Mouse (Mus musculus) lung, postnatal 36 days (tissue): Measurements from ENCODE around the gene Fxyd2.

ENCODE experiments used
- DNase-seq: peaks from one replicate; pipeline ENCODE4 v3.0.0; 2022; ENCODE audit warnings: mixed read lengths

Fxyd2 gene

DNA sequence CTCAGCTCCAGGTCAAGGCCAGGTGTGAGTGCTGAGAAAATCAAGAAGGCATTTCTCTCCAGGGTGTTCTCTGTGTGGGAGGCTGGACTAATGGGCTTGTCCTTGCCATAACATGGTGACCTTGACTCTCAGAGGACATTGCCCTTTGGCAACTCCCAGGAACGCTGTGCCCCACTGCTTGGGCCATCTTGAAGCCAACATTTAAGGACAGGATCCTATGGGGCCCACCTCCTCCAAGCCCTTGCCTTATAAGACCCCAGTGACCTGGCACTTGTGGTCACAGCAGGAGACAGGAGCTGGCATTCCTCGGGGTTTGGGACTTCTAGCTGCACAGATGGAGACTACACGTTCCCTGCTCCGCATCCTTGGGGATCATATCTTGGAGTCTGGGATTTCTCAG is at the start of gene Fxyd2:
Fxyd2 (plus strand) TSS at position 236 of the 400 bp plus-strand sequence.
- DNase-seq = no peak

DNA sequence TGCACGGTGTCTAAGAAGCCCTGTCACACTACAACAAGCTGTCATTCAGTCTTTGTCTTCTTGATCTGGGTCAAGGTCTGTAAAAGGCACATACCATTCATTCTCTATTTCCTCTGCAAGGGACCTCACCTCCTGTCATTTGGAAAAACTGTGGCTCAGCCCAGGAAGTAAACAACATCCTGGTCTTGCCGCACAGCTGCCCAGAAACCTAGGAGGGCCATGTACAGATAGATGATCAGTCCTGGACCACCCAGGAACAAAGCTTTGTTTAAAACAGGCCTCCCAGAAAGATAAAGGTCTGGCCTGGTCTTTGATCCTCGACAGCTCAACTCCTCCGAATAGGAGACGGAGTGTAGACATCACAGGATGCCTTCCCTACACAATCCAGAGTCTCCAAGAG is 49.6 kb upstream of the Fxyd2 start:
- no peak for DNase-seq

DNA sequence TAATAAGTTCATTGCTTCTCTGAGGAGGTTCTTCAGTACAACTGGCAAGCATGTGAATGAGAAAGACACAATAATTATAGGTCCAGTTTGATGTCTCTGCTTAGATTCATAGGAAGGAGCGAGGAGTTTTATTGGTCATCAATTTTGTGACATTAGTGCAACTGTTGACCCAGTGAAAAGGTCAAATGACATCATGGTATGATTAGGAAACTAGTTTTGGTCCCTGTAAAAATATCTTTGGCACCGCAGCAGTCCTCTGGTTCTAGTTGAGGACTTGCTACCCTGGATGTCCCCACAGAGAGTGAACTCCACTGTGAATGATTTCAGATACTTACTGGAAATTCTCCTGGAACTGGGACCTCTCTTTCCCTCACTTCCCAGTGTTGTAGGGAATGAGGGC is 44.3 kb upstream of the Fxyd2 start:
- DNase-seq = no peak

DNA sequence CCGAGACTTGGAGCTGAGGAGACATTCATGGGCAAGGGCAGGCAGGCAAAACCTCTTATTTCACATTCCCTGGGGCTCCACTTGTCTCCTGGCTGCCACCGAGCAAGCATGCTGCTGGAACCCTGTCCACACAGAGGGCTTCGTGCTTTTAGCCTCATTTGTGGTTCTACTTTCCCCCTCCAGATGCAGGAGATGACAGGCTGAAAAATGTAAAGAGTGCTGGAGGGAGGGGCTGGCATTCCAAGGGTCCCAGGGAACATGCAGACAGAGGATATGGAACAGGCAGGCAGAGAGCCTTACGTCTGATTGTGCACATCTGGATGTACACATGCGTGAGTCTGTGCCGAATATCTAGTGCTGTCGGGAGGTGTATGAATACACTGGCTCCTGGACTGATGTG is 41.1 kb upstream of the Fxyd2 start:
- DNase-seq = no peak

DNA sequence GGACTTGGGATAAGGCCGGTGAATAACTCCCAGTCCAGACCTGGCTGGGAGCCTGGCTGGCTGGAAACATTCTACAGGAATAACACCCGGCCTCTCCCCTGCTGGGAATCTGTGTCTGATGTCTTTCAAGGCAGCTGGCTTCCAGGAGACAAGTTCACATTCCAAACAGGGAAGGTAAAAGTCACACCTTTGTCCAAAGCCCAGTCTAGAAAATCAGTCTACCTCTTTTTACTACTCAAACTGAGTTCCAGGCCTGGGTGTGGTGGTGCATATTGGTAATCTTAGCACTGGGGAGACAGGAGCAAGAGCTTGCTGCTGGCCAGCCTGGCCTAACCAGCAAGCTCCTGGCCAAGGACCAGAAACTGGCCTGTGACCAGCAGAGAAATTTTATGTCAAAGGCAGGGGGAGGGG is 37.4 kb upstream of the Fxyd2 start:
- peak; percentile 13 for DNase-seq

DNA sequence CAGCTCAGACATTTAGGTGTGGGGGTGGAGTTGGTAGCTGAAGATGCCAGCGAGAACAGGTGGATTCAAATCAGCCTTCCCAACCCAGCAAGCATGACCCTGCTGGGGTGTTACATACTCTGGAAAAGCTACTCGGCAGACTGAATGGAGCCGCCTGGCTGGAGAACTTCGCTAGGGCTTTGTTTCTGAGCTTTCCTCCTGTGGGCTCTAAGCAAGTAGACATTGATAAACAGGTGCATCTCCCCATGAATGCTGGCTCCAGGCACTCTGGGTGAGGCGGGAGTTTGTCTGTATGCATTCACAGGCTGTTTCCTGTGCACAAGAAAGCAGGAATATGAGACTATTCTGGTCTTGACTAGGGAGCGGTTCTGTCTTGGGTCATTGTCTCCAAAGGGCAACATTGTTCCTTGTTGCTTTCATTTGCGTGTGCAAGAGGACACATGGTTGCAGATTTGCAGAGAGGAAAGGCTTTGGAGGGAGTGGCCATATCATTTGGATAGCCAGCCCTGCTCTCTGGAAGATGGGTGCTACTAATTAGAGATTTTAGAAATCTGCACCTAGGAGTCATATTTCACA is 35.7 kb upstream of the Fxyd2 start:
- no peak for DNase-seq

DNA sequence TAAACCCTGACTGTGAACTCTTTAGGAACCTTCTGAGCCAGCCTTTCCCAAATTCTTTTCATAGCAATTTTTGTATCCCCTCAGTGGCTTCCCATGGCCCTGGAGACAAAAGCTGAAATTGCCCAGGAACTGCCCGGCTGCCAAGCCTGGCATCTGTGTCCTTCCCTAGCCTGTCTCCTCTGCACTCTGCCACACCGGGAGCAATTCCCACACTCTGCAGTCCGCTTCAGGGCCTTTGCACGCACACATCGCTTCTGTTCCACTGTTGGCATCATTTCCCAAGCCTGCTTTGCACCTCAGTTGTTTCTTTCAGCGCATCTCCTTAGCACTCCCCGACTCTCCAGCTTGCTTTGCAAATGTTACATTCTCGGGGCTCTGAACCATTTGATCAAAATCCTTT is 31.8 kb upstream of the Fxyd2 start:
- no peak for DNase-seq

DNA sequence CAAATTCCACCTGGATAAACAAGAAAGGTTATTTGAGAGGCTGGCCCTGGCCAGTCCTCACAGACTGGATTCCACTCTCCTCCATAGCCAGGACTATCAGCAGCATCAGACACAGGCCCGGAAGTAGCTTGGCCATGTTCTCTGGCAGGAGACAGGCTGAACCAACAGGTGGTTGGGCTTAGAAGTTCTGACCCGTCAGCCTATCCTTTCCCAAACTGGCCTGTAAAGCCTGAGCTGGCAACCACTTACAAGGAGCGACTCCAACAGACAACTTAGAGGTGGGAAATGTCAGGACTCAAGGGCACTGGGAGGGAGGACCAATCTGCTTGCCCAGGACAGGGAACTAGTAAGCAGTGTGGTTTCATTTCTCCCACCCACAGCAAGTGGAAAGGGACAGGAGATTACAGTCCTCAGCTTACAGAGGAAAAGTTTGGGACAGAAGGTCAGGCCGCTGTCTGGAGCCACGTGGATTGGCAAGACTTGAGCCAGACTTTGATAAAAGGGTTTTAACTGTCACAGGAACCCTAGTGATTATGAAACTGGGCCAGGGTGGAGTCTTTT is 31.0 kb upstream of the Fxyd2 start:
- peak; percentile 14 for DNase-seq

DNA sequence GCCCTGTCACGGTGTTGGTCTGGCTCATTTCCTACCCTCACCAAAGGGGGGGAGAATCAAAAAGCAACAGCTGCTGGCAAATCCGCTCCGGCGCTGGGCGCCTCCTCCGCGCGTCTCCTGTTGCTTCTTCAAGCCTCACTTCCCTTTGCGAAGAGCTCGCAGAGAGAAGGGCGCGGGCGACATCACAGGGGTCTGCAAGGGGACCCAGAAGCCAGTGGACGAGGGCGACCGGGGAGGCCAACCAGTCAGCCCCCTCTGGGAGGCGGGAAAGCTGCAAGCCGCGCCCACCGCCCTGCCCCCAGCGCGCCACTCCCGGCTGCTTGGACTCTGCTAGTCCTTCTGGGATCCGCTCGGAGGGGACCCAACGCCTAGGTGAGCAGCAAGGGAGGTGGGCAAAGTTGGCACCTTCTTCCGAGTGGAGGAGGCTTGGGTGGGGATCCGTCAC is 29.3 kb upstream of the Fxyd2 start, which contains the start of gene Fxyd6:
Fxyd6 (plus strand) TSS at position 69 of the 445 bp plus-strand sequence.
- peak; percentile 19 for DNase-seq

DNA sequence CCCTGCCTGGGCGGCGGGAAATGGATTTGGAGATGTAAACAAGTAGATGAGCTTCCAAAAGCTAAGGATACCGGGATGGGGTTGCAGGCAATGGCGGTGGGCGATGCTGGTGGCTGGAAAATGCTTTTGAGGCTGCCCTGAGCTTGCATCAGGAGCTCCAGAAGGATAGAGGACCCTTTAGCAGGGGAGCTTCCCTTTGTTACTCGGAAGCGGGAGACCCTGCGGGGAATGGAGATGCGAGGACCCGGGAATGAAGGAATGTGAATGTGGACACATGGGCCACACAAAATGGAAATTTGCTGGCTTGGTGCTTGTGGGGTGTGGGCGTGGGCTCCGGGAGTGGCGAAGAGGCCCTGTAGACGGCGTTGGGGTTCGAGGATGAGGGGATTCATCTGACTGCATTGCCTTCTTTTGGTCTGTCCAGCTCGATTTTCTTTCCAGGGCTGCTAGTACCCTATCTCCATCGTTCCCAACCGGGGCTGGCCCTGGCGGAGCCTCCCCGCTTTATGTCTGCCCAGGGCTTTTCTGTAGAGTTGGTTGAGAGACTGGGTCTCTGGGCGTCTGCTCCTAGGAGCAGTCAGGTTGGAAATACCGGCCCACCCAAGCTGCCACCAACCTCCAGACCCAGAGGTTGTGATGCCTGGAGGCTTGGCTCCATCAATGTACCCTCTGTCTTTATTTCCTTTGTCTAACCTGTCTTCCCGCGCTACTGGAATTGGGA is 28.7 kb upstream of the Fxyd2 start:
- no peak for DNase-seq

DNA sequence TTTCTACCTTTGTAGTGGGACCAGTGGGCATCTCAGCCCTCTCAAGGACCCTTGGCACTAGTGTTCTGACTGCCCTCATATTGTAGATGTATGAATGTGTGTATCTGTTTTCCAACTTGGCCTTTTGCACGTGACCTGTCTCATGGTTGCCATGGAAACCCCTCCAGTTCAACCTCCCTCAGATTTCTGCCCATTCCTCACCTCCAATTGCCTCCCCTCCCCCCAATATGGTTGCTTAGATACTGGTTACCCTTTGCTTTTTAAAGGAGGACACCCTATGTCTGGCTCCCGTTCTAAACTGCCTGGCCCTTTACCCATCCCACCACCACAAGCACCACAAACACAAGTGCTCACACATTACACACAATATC is 28.1 kb upstream of the Fxyd2 start:
- no peak for DNase-seq

DNA sequence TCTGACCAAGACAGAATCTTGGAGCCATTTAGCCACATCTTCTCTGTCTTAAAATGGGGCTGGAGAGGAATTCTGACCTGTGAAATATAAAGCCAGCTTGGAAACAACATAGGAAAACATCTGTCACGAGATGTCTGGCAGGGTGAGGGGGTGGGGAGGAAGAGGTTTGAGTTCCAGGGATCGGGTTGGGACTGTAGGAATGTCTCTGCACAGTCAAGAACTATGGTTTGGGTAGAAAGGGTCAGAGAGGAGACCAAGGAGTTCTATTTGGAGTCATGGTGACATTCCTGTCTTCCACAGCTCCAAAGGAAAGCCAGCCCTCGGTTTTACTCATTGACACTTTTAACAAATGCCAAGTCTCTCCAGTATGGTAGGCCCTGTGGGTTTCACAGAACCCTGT is 25.6 kb upstream of the Fxyd2 start:
- DNase-seq = no peak

DNA sequence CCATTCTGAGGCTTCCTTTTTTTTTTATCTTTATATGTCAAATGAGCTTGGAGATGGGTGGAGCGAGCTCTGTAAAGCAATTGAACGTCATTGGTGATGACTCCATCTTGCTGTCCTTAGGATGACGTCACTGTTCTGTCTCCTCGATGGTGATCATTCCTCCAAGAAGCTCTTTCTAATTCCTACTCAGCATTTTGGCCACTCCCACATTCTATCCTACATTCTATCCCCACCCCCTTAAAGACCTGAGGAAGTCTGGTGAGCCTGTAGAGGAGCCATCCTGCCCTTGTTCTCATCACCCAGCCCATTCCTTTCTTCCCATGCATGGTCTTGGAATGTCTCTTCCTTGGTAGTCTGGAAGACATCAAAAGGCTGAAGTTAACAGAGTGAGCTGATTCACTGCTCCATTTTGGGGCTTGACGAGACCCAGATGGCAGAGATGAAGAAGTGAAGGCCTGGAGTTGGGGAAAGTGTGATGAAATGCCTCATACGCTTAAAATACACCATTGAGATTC is 24.4 kb upstream of the Fxyd2 start:
- DNase-seq = no peak

DNA sequence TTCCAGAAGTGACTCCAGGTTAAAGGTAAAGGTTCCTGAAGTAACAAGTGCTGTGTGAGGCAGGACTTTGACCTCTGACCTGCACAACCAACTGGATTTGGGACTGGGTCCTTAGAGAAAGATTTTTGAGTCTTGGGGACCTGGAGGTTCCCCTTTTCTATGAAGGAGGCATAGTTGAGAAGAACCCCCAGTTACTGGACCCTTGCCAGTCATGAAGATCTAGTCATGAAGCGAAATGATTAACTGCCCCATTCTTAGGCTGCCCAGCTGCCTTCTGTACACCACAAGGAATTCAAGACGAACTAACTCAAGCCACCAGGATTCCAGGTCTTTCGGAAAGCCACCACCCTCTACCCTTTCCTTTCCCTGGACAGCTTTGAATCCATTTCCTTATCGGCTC is 23.0 kb upstream of the Fxyd2 start:
- DNase-seq = no peak

DNA sequence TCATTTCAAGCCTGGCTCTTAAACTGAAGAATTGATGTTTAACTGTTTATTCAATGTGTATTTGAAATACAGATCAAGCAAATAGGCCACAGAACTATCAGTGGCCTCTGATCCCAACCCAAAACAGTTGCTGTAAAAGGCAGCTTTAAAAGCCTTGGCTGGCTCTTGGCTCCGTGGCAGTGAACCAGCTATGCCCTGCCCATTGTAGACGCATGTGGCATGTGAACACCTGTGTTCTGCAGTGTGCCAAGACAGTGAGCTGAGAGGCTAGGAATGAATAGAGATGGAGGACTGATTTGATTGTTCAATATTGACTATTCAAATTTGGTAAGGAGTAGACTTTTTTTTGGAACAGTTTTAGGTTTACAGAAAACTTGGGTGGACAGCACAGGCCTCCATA is 22.6 kb upstream of the Fxyd2 start:
- DNase-seq = peak; percentile 37

DNA sequence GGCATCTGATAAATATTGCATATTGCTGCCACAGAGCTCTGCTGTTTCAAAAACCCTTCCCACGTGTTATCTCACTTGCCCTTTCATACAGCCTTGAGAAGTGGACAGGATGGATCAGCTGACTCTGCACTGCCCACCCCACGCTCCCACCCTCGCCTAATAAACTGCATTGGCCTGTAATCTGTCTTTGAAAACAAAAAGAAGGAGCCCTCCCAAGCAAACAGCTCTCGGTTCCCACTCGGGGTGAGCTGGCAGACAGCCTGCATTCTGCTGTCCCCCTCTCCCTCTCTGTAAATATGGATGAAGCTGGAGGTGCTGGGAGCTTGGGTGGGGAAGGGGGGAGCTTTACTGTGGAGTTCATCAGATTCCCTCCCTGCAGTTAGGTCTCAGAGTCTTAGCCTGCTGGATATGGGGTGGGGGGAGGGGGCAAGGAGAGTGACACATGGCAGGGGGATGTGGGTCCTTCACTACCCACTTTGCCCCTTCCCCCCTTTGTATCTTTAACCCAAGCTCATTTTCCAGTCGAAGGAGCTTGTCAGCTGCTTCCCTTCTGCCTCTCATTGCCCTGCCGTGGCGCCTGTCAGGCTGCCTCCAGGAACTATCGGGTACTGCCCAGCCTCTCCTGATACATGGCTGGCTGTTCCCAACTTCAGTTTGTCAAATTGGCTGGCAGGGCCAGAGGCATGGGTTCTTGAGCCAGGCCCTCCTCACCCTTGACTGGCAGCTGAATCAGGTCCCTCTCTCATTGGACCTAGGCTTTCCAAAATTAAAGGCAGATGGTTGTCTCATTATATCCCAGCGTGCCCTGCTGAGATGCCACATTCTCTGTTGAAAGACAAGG is 18.8 kb upstream of the Fxyd2 start:
- no peak for DNase-seq

DNA sequence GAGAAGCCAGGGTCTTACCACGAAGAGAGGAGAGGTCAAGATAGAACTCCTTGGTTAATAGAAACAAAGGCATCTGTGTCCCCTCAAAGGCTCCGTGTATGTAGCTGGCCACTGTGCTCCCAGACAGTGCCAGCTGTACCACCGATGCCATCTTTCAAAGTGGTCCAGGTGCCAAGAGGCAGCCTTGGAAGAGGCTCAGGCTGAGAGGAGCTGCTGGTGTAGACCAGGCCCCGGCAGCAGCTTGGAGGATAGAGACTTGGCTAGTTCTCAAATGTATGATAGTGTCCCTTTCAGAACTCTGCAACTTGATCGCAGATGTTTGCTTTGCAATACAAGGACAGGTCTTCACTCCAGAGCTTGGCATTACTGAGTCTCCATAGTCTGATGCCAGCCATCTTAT is 17.1 kb upstream of the Fxyd2 start:
- DNase-seq = no peak

DNA sequence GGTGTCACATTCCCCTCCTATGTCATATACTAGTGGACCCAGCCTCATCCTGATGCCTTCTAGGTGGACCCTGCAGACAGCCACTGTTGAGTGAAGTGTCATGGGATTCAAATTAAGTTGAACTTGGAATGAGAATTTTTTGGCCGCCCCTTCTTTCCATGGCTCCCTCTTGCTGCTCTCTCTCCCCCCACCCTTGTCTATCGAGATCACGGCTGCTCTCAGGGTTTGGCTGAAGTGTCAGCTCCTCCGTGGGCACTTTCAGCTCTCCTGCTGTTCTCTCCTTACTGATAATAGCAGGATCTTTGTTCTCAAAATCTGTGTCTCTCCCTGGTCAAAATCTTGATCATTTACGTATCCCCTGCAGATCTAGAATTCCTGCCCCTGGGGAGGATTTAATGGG is 16.6 kb upstream of the Fxyd2 start:
- DNase-seq = no peak

DNA sequence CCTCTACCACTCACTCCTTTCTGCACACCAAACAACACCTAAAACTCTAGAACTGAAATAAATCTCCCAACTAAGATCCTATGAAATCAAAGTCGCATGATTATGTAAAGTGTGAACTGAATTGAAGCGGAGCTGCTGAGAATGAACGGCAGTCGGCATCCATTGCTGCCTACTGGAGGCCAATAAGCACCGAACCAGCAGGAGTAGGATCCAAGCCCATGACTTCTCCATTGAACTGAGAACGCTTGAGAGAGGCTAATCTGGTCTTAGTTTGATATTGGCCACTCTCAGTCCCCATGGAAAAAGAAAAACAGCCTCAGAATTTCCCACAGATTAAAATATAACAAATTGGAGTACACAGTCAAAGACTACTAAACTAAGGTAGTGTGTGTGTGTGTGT is 15.6 kb upstream of the Fxyd2 start:
- no peak for DNase-seq

DNA sequence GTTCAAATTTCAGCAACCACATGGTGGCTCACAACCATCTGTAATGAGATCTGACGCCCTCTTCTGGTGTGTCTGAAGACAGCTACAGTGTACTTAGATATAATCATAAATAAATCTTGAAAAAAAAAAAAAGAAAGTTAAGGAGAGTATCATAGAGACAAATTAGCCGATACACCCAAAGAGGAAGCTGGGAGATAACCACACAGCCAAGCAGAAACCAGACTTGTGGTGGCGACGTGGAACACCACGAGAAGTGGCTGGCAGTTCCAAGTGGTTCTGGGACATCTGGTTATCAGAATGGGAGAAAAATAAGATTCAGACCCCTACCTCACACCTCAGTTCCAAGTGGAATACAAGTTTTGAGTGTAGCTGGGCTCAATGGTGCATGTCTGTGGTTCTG is 12.8 kb upstream of the Fxyd2 start:
- no peak for DNase-seq

DNA sequence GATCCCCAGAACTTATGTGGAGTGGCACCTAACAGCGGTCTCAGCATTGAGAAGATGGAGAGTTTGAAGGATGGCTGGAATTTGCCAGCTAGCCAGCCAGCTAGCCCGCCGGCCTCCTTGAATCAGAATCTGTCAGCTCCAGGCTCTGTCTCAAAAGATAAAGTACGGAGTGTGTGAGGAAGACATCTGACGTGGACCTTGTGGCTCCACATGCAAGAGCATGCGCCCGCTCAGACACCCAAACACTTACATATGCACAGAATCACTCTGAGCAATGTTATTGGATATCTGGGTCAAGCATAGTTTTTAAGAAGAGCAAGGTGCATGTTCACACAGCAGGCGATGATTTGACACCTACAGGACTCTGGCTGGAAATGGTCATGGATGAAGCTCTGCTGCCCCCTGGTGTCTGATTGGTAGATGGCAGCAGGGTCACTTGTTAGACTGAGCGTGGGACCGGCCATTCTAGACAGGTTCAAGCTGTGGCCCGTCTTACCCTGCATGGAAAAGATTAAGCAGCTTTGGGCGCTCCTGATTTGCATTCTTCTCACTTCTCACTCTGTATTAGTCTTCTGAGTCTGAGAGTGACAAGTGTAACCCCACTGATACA is 11.0 kb upstream of the Fxyd2 start:
- DNase-seq = peak; percentile 94

DNA sequence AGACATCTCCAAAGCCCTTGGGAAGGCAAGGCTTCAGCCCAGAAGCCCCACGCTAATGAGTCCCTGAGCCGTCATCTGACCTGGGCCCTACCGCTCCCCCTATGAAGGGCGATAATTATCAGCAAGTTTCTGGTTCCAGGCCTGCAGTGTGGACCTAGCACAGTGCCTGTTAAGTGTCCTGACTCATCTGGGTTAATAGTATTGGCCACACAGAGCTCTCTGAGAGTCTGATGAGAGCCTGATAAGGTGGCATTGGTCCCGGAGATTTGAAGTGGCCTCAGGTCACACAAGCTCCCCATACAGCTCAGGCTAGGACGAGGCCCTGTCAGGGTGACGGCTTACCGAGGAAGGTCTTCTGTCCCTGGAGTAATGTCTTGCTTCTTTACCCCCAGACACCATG is 9.9 kb upstream of the Fxyd2 start:
- DNase-seq = peak; percentile 69

DNA sequence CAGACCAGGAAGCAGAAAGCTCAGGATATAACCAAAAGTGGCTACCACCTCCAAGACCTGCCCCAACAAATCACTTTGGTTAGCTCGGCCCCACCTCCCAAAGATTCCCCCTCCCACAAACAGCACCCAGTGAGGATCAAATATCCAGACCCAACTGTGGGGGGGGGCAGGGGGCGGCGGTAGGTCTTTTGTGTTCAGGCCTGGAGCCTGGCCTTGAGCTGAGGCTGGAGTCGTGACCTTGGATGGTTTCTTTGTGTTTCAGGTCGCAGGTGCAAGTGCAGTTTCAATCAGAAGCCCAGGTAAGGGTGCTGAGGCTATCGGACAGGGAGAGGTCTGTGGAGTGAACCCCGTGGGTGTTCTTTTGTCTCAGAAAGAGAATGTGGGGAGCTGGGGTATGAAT is 8.2 kb upstream of the Fxyd2 start:
- DNase-seq = no peak
